Mouse (Mus musculus) layer of hippocampus, adult 9-10 months (tissue): ENCODE measurements around the gene Sptssb.

Experiments used
- DNase-seq: peaks from one replicate; pipeline ENCODE4 v3.0.0; 2022; ENCODE audit warnings: low spot score

Gene Sptssb

GRCm38 (mm10) chr3:69859858-69860588, at the start of gene Sptssb:
TSS of gene Sptssb (minus strand) at chr3:69859940.
- DNase-seq = no peak

DNA sequence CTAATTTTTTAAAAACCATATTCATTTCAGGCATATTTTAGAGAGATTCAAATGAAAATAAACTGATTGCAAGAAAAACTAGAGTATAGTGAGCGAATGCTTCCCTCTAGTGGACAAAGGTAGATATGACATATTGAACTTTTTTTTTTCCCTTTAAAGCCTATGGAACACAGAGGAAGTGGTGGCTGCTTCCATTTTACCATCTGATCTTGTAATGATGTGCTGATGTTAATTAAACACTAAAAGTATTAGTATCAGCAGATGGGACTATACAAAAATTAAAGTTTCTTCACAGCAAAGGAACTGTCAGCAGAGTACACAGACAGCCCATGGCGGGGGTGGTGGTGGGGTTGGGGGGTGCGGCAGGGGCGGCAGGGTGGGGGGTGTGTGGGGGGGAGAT, 48.3 kb upstream of the Sptssb start:
- DNase-seq = peak; percentile 16

DNA sequence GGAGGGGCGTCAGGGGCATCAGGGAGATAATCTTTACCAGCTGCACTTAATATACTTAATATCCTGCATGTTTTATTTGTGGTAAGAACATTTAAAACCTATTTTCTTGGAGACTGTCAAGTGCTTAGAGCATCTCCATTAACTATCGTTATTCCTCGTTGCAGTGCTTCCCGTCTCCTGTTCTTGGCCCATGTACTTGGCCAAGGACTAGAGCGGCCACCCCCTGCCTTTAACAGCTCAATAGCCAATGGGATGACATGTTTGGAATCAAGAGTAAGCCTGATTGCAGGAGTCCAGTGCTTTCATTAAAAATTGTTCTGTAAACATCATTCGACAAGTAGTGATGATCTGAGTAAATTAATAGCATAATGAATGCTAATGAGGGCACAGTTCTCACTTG, 47.8 kb upstream of the Sptssb start:
- no peak for DNase-seq

- DNase-seq = no peak
Observed at GRCm38 (mm10) chr3:69902787-69903477, 43.2 kb upstream of the Sptssb start.

GRCm38 (mm10) chr3:69902382-69902781, 42.6 kb upstream of the Sptssb start:
- no peak for DNase-seq

DNA sequence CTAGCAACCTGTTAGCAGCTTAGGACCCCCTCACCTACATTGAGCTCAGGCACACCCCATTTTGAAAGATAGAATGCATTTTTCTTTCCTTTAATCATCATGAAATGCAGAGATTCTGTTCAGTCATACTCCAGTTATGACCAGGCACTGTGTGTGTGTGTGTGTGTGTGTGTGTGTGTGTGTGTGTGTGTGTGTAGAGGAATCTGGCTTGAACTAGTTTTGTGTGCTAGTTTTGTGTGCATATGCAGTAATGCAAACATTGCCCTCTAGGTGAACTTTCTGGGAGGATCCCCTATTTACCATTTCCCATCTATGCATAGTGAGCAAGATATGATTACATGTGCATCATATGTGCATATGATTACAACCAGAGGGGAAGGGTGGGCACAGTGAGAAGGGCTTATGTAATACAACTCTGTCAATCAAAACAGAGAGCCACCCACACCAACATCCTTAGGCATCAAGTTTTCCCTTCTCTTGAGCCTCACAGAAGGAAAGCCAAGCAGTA, 42.2 kb upstream of the Sptssb start:
- DNase-seq = no peak

DNA sequence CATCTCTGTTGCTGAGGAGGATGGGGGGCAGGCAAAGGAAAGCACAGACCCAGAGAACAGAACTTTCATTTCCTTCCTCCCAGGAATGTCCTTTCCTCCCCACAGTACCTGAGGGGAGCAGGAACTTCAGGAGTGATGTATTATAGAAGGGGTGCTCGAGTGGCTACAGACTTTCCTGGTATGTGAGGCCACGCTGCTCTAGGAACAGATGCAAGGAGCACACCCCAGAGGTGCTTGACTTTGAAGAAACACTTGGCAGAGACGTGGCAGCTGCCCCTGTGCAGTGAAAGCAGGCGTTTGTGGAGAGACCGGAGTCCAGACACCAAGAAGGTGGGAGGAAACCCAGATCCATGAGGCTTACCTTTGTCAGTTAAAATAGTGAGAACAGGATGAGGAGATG, 40.6 kb upstream of the Sptssb start:
- no peak for DNase-seq

DNA sequence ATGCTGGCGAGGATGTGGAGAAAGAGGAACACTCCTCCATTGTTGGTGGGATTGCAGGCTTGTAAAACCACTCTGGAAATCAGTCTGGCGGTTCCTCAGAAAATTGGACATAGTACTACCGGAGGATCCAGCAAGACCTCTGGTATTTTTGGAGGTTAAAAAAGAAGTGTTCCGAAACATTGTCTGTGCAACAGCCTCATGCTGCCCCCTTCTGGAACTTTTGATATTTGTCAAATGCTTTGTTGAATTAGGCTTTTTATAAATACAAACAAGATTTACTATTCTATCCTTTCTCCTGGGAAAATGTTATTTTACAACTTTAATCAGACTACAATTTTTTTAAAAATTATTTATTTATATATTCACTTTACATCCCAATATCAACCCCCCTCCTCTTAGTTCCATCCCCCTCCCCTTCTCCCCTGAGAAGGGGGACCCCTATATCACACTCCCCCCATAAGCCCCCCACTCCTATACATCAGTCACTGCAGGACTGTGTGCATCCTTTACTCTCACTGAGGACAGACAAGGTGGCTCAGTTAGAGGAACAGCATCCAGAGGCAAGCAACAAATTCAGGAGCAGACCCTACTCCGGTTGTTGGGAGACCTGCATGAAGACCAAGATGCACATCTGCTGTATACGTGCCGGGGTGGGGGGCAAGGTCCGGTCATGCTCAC, 38.3 kb upstream of the Sptssb start:
- peak; percentile 53 for DNase-seq

DNA sequence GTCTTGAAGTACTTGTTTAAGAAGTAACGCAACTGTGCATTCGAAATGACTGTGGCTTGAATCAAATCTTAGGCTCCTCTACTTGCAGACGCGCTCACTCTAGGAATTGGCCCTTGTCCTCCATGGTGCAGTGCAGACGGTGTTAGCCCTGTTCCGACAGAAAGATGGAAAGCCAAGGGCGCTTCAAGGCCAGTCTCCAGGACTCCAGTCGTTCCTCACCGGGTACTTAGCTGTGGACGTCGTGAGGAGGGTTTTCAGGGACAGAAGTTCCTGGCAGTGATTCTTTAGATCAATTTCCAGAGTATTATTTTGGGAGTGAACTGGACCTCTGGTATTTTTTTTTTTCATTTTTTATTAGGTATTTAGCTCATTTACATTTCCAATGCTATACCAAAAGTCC, 35.8 kb upstream of the Sptssb start:
- DNase-seq = no peak

GRCm38 (mm10) chr3:69892187-69893094, 32.7 kb upstream of the Sptssb start:
- DNase-seq = no peak

DNA sequence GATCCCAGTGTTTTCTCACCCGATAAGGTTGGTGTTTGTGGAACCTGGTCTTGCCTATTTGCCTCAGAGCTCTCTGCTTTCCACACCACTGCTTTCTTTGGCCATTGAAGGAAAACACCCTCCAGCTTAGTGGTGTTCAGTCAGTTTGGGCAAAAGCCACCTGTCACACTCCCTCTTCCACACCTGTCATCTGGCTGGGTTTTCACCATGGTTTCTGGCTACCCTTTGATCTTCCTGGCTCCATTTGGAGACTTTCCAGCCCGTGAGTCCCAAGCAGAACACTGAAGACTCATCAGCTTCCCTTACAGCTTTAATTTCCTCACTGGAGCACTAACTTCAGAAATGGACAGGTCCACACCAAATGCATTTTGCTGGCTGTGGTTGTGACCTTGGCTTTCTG, 26.1 kb upstream of the Sptssb start:
- DNase-seq = no peak

- DNase-seq = no peak
Observed at GRCm38 (mm10) chr3:69883710-69884109, 24.0 kb upstream of the Sptssb start.

DNA sequence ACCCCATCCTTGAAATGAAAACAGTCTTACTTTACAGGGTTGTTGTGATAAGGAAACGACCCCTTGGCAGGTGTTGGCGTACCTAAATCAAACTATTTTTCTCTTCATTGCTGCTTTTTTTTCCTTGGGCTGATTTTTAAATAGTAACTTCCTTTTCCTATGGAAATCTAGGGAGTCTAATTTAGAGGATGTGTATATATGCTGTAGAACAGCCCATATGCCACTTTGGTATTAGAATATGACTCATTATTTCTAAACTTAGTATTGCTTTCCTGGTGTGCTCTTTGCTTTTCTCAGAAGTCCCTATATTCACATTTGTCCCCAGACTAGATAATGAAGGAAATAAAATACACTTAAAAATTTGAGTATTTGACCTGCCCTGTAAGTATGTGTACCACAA, 17.8 kb upstream of the Sptssb start:
- DNase-seq = no peak

DNA sequence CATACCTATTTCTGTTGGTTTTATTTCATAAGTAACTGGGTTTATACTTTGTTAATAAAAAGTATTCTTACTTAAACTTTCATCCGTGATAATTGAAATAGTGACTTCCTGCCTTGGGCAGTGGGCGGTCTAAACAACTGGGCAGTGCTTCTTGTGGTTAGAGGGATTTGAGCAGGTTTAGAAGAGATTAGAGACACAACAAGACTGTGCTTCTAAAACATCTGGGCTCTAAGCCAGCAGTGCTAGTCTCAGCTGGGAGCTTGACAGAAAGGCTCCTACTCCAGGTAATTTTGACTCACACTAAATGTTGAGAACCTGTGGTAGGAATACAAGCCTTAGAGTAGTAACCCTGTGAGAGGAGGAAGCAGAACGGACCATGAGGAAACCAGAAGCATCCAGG, 15.0 kb upstream of the Sptssb start:
- DNase-seq = no peak

GRCm38 (mm10) chr3:69872661-69873327, 13.1 kb upstream of the Sptssb start:
- no peak for DNase-seq

GRCm38 (mm10) chr3:69871174-69871573, 11.4 kb upstream of the Sptssb start:
- DNase-seq = no peak

DNA sequence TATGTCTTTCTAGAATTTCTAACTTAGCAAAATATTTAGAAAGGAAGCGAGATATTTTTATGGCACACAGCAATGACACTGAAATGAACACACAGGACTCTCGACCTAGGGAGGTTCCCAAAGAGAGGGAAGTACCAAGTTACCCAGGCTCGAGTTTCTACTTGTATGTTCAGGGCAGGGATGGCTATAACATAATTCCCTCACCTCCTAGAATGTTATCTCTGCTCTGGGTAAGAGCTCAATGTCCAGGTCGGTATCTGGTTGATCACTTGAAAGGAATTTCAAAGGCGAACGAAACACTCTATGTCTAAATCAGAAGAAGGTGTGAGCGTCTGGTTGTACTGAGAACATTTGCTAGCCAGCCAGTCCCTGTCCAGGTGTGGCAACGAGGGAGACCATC, 10.0 kb upstream of the Sptssb start:
- no peak for DNase-seq

- DNase-seq = no peak
Observed at GRCm38 (mm10) chr3:69861789-69862395, 2.2 kb upstream of the Sptssb start.

- peak; percentile 40 for DNase-seq
Observed at GRCm38 (mm10) chr3:69860589-69861521, 1.1 kb upstream of the Sptssb start.

- no peak for DNase-seq
Observed at GRCm38 (mm10) chr3:69839485-69839884, 20.3 kb downstream of the Sptssb start.
